Mouse (Mus musculus): Measurements from ENCODE around the gene Calml3.

Calml3 gene

DNA sequence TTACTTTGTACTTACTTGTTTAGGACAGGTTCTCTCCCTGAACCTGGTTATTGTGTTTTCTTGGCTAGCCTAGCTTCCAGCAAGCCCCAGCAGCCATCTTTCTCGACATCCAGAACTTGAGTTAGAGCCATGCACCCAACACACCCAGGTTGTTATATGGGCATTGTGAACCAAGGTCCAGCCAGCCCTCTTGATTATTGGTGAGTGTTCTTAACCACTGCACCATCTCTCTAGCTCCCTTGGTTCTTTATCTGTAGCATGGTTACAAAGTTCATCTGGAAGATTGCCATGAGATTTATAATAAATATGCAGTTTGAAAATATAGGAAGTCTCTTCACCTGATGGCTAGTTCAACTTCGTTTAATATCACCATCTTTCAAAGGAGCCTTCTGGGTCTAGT lies 20.5 kb downstream of the Calml3 start:
- no peak for DNase-seq (ENCODE audit: inconsistent age in 2 of 2, low spot score in 1 of 2)

DNA sequence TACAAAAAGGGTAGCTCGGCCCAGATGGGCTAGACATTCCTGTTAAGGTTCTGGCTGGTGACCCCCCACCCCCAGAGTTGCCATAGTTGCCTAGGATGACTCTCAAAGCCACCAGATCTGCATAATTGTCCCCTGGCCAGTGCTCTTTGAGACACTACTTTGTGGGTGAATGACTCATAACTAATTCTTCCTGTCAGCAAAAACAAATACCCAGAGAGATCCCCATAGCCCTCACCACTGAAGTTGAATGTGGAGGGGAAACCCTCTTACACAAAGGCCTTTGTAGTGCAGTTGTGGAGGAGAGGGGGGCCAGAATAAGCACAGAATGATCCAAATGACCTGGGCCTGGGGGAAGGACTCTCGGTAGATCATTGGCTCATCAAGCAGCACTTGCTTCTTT lies 21.6 kb downstream of the Calml3 start:
- DNase-seq (ENCODE audit: inconsistent age in 2 of 2, low spot score in 1 of 2) = peak; percentile 45 to 78

DNA sequence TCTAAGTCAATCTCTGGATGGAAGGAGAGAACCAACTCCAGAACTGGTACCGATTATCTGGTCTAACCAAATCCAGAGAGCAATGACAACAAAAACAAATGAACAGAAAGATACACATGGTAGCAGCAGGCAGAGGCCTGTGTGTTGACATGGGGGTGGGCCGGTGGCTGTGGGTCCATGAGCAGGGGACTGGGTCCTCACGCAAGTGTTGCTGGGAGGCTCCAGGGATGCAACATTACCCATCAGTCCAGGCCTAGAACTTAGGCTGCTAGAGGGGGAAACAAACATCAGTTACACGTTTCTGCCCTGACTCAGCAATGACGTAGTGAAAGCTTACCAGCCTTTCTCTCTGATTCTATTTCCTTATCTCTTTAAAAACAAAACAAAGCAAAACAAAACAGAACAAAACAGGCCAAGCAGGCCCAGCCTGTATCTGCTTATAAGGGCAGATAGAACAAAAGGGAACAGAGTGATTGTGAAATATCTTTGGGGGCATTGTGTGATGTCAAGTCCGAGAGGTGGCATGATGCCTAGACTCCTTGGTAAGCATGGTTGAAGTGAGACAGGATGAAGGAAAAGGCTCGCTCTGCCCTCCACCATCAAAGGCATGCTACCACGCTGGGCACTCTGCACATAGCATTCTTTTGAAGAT lies 24.4 kb downstream of the Calml3 start:
- DNase-seq (ENCODE audit: inconsistent age in 2 of 2, low spot score in 1 of 2) = no peak

DNA sequence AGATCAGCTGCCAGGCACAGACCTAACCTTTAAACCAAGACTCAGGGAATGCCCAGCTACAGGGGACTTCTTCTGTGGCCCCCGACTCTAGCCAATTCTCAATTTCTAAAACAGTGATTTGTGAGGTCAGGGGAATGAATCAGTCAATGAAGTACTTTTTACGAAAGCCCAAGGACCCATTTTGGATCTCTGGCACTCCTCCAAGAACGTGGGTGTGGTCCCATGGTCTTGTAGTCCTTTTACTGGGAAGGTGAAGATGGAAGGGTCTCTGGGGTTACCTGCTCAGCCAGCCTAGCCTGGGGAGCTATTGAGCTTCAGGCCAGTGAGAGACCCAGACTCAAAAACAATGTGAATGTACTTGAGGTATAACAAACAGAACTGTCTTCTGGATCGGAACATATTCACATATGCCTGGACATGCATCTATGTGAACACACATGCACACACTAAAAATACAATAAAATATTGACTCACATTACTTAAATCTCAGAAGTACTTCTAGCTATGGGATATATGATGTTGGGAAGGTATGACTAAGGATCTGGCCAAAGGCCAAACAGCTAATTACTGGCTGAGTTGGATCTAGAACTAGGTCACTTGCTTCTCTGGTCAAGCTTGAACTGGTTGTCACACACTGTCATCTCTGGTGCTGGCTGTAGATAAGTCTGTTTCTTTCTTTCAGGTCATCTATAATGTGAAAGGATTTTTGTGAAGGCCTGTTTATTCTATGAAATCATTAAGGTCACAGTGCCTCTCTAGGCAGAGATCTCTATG lies 25.3 kb downstream of the Calml3 start:
- peak; percentile 78 to 95 for DNase-seq (ENCODE audit: inconsistent age in 2 of 2, low spot score in 1 of 2)

DNA sequence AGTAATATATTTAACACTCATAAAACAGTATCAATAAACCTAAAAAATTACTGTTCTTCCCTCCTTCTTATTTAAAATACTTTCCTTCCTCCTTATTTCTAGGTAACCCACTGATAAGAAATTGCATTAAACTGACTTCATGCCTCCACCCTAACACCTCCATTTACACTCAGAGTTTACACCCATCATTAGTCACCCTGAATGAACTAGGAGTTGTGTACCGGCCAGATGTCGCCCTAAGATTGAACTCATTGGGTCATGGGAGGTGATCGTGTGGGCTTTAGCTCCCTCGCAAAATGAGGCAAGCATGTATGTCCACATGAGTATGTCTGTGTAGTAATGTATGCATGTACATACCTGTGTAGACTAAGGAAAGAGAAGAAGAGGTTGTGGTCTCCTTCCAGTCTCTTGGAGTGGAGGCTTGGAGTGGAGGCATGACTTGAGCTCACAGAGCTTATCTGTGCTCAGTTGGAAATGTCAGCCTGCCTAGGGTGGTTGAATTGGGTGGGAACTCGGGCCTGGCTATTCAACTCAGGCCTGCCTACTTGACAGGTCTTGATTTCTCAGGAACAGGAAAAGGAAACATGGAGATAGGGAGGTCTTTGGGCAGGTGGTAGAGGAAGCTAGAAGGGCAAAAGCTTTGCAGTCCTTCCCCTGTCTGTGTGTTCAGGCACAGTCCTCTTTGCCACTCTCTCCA lies 26.8 kb downstream of the Calml3 start:
- DNase-seq (ENCODE audit: inconsistent age in 2 of 2, low spot score in 1 of 2) = peak in 1 of 2 experiments; percentile 54

DNA sequence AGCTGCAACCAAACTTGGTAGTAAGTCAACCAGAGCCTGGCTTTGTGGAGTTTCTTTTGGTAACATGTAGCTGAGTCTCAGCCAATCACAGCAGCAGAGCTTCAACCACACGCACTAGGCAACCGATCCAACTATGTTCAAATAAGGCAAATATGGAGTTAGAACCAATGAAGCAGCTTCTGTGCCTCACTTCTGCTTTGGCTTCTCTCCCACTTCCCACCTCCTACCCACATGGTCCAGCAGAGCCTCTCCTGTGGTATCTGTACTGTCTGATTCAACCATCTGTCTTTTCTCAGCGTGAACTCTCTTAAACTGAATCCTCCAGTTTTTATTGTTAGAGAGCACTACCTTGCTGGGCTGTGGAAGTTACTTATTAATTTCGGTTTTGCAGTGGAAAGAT lies 27.7 kb downstream of the Calml3 start:
- peak in 1 of 2 experiments; percentile 20 for DNase-seq (ENCODE audit: inconsistent age in 2 of 2, low spot score in 1 of 2)

DNA sequence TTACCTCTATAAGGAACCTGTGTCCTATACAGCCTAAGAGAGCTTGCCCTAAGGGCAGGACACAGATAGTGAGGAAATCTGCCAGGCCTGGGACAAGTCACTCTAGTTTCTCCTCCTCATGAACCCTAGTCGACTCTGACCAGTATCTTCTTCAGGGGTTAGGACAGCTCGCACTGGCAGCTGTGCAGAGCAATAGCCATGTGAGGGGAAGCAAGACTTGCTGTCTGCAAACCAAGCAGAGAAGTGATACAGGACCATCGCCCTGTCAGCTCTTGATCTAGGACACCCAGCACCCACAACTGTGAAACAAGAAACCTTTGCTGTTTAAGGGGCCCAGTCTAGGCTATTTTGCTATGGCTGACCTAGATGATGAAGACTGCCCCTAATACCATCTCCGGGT lies 29.1 kb downstream of the Calml3 start:
- DNase-seq (ENCODE audit: inconsistent age in 2 of 2, low spot score in 1 of 2) = peak in 1 of 2 experiments; percentile 48

DNA sequence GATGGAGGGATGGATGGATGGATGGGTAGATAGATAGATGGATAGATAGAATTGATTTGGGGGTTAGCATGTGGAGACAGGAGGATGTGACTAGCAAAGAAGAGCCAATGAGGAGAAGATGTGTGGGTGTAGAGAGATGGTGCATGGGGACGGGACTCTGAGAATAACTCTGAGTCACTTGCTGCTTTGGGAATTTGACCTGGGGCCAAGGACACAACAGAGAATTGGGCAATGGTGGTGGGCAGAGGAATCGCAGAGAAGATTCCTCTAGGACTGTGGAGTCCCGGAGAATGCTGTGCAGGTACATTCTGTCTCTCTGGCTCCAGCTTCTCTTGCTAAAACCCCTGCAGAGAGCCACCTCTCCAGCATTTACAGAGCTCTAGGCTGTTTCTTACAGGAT lies 29.8 kb downstream of the Calml3 start:
- DNase-seq (ENCODE audit: inconsistent age in 2 of 2, low spot score in 1 of 2) = peak; percentile 74 to 86

DNA sequence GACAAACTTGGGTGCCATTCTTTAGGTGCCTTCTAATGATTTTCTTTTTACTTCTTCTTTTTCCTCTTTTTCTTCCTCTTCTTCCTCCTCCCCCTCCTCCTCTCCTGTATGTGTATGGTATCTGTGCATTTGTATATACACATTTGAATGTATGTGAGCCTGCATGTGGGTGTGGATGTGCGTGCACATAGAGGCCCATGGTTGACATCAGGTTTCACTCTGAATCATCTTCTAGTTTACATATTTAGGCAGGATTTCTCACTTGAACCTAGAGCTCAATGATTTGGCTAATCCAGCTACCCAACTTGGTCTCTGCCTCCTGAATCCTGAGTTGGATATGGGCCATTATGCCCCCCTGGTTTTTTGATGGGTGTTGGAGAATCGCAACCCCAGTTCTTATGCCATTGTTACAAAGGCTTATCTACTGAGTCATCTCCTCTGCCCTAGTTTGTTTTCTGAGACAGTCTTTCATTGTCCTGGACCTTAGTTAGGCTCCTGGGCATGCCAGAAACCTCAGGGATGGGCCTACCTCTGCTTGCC lies 30.9 kb downstream of the Calml3 start:
- peak in 1 of 2 experiments; percentile 54 for DNase-seq (ENCODE audit: inconsistent age in 2 of 2, low spot score in 1 of 2)

DNA sequence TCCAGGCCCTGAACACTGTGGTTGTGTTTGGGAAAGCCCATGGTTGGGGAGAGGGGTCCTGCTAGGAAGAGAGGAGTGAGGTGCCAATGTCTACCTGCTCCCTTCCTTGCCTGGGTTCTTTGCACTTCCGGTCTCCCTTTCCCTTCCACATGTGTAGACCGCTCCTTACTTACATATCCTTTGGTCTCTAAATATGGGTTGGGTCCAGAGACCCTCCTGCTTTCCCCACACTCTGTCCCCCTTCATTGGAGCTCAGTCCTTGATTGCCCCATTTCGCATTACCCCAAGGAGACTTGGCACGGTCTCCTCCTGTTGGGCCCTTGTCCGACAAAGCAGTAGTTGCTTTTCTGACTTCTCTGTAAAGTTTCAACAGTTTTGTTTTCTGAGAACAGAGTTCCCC lies 32.9 kb downstream of the Calml3 start:
- peak in 1 of 2 experiments; percentile 54 for DNase-seq (ENCODE audit: inconsistent age in 2 of 2, low spot score in 1 of 2)

DNA sequence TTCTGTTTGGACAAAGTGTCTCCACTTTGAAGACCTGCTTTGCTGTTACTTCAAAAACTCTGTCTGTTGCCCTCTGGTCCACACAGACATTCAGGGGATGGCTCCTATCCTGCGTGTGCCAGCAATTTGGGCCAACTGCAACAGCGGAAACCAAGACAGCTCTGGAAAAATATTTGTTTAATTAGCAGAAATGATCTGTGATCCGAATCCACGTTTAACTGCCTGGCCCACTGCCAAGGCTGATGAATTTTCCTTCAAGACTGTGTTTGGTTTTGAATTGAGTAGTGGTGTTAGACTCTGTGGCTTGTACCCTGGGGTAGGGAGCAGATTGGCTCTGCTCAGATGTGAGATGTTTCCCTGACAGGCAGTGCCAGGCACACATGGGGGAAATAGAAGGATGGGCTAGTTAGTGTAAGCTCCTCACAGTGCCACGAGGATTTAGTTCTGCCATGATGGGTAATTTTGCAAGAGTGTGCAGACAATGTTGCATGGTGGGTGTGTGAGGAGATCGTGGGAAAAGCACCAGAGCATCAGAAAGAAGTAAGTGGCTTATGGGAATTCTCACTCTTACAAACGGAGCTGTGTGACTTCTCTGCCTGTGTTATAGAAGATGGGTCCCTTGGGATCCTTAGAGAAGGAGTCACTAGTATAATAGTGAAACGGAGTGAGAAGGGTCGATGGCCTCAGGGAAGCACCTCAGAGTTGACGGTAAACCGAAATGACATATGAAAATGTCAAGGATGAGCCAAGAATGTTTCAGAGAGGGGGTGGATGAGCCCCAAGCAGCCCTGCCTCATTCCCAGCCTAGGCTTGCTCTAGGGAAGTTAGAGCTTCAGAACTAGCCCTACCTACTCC lies 33.7 kb downstream of the Calml3 start:
- DNase-seq (ENCODE audit: inconsistent age in 2 of 2, low spot score in 1 of 2) = peak; percentile 59 to 81

DNA sequence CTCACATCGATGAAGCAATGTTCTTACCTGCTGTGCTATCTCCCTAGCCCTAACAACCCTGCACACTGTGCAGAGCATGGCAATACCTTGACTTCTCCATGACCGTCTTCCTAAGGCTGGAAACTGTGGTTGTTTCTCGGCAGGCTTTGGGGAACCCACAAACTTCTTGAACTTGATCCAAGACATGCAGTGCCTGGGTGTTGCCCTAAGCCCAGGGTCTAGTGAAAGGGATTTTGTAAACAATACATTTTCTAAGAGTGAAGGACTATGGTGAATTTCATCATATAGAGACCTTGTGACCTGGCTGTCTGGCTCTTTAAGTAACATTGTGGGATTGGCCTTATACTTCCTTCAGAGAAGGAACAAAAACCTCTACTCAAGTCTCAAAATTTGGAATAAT lies 34.6 kb downstream of the Calml3 start:
- peak in 1 of 2 experiments; percentile 29 for DNase-seq (ENCODE audit: inconsistent age in 2 of 2, low spot score in 1 of 2)

DNA sequence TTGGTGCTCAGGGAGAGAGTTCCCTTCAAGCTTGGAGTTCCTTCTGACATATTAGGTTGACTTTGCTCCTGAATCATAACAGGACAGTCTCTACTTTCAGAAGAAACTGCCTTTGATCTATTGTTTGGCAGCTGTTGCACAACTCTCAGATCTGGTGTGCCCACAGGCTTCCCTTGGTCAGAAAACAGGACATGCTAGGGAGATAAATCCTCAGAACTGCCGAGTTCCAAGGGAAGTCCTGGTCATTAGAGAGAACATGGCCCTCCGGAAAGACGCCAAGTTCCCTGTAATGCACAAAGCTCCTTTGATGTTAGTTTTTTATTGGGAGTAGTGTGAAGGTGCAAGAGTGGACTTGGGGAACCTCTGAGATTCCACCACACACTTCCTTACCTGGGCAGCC lies 35.5 kb downstream of the Calml3 start:
- DNase-seq (ENCODE audit: inconsistent age in 2 of 2, low spot score in 1 of 2) = peak; percentile 83 to 85

DNA sequence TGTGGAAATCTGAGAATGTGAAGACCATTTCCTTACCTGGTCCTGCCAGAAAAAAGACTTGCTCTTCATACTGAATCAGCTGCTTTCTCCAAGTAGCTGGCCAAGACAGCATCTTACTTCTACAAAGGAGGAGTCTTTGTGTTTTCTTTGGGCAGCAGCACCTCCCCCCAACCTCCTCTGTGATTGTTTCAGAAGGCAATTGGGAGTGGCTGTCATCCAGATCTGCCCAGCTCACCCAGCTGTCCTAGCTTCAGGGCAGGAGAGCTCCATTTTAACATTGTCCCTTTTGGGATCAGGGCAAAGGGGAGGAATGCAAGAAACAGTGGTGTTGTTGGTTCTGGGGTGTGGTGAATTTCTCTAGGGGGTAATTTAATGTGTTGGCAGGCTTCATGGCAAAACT lies 37.0 kb downstream of the Calml3 start:
- DNase-seq (ENCODE audit: inconsistent age in 2 of 2, low spot score in 1 of 2) = peak in 1 of 2 experiments; percentile 50

DNA sequence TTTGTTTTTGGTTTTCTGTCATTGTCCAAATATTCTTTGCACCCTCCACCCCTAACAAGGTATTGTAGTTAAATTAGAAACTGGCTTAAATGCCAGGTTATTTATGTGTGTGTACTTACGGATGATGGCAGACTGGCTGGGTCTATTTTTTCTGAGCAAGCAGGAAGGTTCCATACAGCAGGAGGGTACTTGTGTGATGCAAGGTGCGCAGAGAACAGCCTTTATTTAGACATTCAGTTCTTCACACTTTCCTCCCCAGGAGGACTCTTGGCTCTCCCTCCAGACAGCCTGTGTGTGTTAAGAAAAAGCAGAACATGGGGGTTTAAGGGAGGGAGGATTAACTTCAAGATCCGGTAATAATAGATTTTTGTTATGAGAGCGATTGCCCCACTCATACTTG lies 38.3 kb downstream of the Calml3 start:
- DNase-seq (ENCODE audit: inconsistent age in 2 of 2, low spot score in 1 of 2) = peak in 1 of 2 experiments; percentile 14

DNA sequence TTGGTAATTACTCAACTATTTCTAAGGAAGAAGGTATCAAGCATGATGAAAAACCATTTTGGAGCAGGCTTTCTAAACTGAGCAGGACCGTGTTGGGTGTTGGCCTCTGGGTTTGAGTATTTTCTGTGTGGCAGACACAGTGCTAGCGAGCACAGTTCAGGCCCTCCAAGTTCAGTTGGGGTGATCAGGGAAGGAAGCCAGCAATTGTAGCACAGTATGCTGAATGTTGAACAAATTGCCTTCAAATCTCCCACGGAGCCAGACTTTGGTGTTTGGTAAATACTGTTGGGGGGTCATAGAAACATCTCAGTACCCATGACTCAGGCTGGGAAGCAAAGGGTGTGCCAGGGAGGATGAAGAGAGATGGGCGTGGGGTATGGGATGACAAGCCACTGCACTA lies 43.0 kb downstream of the Calml3 start:
- DNase-seq (ENCODE audit: inconsistent age in 2 of 2, low spot score in 1 of 2) = no peak

DNA sequence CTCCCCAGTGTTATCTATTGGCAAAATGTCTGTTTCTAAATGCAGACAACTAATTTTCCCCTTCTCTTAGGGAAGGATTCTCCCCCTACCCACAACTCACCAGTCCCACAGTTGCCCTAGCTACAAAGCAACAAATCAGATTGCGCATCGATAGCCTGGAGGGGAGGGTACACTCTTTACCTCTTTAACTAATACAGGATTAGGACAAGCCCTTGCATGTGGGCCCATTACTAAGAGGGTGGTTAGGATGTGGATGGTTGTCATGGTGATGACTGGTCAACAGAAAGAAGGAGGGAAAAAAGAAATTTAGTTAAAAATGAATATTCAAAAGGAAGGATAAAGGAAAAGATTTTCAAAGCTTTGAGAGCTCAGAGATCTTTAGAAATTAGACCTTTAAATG lies 45.8 kb downstream of the Calml3 start:
- no peak for DNase-seq (ENCODE audit: inconsistent age in 2 of 2, low spot score in 1 of 2)

DNA sequence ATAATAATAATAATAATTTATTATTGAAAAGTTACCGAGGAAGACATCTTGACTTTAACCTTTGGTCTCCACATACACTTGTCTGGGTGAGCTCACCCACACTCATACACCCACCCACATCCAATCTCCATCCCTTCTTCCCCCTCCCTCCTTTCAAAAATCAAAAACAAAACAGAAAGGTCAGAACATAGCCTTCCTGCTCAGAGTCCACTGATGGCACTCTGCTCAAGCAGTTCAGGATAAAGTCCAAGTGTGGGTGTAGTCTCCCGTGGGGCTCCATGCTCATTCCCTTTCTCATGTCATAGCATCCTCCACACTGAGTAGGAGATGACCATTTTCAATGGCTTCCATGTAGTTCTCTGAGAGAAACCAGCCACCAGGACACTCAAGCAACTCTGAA lies 50.8 kb downstream of the Calml3 start:
- no peak for DNase-seq (ENCODE audit: inconsistent age in 2 of 2, low spot score in 1 of 2)
